Mouse (Mus musculus): ENCODE results near the gene Acvrl1. TPM values are rescaled to one million over a fixed set of nuclear protein-coding genes. Genes with fewer than 3 reads are reported as not detected.
"Not testable (repeated sequence)": the region's sequence is repeated elsewhere in the genome, so short reads cannot be mapped to it uniquely, and the experiment has no call there.

The Acvrl1 gene
- polyA plus RNA-seq, 1 experiment from 2014 or later, result 4.1 TPM

DNA sequence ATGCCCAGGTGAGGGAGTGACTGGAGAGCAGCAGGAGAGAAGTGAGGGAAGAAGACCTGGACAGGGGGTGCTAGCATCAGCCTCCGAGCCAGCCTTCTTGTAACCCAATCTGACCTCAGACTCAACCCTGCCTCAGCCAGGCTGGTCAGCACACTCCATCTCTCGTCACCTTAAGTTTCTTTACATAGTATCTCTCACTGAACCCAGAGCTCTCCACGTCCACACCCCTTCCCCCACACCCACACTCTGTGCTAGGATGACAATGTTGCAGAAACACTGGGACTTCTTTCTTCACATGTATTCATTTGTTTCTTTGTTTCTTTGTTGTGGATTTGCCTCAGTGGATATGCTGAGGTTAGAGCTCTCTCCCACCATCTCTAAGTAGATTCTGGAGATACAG lies 27.3 kb upstream of the Acvrl1 start:
- H3K27me3 ChIP-seq (replicated peaks; ENCODE audit: control insufficient read depth, insufficient read depth, low read length), result no peaks in the 10 kb centered on the region; the same call in 1 of the 2 replicates
- H3K4me3 ChIP-seq (ENCODE audit: low read depth, low read length), result no peak overlapping the region
- H3K9me3 ChIP-seq (replicated peaks; ENCODE audit: control insufficient read depth, low read length), result no peaks in the 10 kb centered on the region
- H3K4me2 ChIP-seq (ENCODE audit: low read length), result no peak overlapping the region
- H3K9ac ChIP-seq (ENCODE audit: low read length), result no peak overlapping the region
- WGBS, result 78% methylated on average over 3 of the region's 3 CpGs
- H3K4me1 ChIP-seq (ENCODE audit: control insufficient read depth, insufficient read depth, low read length), result peaks cover 8% of the 10 kb centered on the region; the same call in 1 of the 2 replicates
- no peak overlapping the region for H3K27ac ChIP-seq (ENCODE audit: low read depth, low read length)
- ATAC-seq (no peak), DNase-seq (ENCODE audit: low spot score) (no peak)
- no peaks in the 10 kb centered on the region for H3K36me3 ChIP-seq (ENCODE audit: control insufficient read depth, insufficient read depth, low read length)

DNA sequence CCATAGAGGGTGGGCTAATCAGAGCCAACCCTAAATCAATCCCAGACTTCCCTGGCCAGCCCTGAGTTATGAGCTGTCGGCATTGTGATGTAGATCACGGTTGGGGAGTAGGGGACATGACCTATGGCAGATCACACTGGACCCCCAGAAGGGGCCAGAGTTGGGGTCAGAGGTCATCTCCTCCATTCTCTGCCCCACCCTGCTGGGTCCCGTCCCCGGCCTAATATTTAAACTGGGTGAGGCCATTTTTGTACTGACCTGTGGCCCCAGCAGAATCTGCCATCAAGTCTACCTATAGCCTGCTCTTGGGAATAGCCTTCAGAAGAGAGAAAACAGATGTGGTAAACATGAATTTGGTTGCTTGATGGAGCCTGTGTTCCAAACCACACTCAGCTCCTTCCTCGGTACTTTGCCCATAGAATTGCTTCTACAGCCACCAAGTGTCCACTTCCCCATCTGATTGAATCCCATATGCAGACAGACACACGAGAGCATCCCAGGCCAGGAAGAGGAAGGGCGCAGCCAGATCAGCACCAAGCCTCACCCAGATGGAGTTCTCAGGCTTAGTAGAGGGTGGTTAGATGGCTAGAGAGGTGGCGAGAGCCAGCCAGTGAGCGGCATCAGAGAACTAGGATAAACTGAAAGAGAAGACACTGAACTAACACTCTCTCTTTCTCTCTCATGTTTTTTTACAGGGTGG lies 24.6 kb upstream of the Acvrl1 start:
- H3K27ac ChIP-seq (ENCODE audit: low read depth, low read length), result no peak overlapping the region
- H3K27me3 ChIP-seq (replicated peaks; ENCODE audit: control insufficient read depth, insufficient read depth, low read length), result no peaks in the 10 kb centered on the region
- H3K9me3 ChIP-seq (replicated peaks; ENCODE audit: control insufficient read depth, low read length), result no peaks in the 10 kb centered on the region
- no peak overlapping the region for H3K4me3 ChIP-seq (ENCODE audit: low read depth, low read length)
- no peaks in the 10 kb centered on the region for H3K4me1 ChIP-seq (ENCODE audit: control insufficient read depth, insufficient read depth, low read length)
- H3K9ac ChIP-seq (ENCODE audit: low read length), result no peak overlapping the region
- ATAC-seq (no peak), DNase-seq (ENCODE audit: low spot score) (no peak)
- H3K4me2 ChIP-seq (ENCODE audit: low read length), result no peak overlapping the region
- H3K36me3 ChIP-seq (ENCODE audit: control insufficient read depth, insufficient read depth, low read length), result no peaks in the 10 kb centered on the region
- WGBS, result 88% methylated on average over 9 of the region's 9 CpGs

DNA sequence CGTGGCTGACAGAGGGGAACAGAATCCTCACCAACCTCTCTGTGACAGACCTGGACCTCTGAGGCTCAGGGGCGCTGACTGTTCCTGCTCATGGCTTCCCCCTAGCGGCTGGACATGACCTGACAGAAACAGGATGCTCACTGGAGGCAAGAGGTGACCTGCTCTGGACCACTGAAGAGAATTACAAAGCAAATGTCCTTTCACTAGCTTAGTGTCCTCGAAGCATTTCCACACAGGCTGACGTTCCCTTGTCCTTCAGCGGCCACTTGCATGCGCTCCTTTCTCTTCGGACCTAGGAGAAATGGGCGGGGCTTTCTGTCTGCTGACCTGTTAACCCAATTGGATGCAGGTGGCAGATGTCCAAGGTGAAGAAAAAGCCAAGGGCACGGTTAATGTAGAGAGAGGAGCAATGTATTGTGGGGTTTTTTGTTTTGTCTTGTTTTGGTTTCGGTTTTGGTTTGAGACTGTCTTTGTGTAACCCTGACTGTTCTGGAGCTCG lies 22.8 kb upstream of the Acvrl1 start:
- Histone ChIP-seq H3K36me3 (ENCODE audit: control insufficient read depth, insufficient read depth, low read length) (no peaks in the 10 kb centered on the region), H3K27me3 (replicated peaks; ENCODE audit: control insufficient read depth, insufficient read depth, low read length) (no peaks in the 10 kb centered on the region), H3K9me3 (replicated peaks; ENCODE audit: control insufficient read depth, low read length) (no peaks in the 10 kb centered on the region), H3K9ac (ENCODE audit: low read length) (no peak overlapping the region), H3K27ac (ENCODE audit: low read depth, low read length) (no peak overlapping the region), H3K4me2 (ENCODE audit: low read length) (no peak overlapping the region), H3K4me3 (ENCODE audit: low read depth, low read length) (no peak overlapping the region), H3K4me1 (ENCODE audit: control insufficient read depth, insufficient read depth, low read length) (no peaks in the 10 kb centered on the region)
- 21% methylated on average over 12 of the region's 12 CpGs for WGBS
- DNase-seq (ENCODE audit: low spot score) (peak; percentile 66), ATAC-seq (peak; percentile 66)

DNA sequence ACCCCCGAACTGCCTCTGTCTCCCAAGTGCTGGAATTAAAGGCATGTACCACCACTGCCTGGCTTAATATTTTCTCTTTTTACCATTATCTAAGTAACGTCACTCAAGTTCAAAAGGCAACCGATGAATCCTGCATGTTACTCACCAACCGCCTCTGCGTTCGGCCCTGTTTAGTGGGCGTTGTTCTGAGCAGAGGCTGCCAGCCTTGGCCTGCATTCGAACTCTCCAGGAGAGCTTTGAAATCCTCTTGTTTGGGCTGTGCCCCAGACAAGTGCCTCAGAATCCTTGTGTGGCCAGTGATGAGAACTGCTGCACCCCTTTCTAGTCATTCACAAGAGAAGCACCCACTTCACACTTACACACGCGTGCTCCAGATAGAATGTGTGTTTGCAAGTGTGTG lies 22.3 kb upstream of the Acvrl1 start:
- no peaks in the 10 kb centered on the region for H3K27me3 ChIP-seq (replicated peaks; ENCODE audit: control insufficient read depth, insufficient read depth, low read length)
- 84% methylated on average over 10 of the region's 10 CpGs for WGBS
- DNase-seq (ENCODE audit: low spot score) (no peak), ATAC-seq (no peak)
- no peaks in the 10 kb centered on the region for H3K4me1 ChIP-seq (ENCODE audit: control insufficient read depth, insufficient read depth, low read length)
- H3K4me3 ChIP-seq (ENCODE audit: low read depth, low read length), result no peak overlapping the region
- H3K9ac ChIP-seq (ENCODE audit: low read length), result no peak overlapping the region
- H3K27ac ChIP-seq (ENCODE audit: low read depth, low read length), result no peak overlapping the region
- H3K9me3 ChIP-seq (replicated peaks; ENCODE audit: control insufficient read depth, low read length), result no peaks in the 10 kb centered on the region
- H3K4me2 ChIP-seq (ENCODE audit: low read length), result no peak overlapping the region
- H3K36me3 ChIP-seq (ENCODE audit: control insufficient read depth, insufficient read depth, low read length), result no peaks in the 10 kb centered on the region

DNA sequence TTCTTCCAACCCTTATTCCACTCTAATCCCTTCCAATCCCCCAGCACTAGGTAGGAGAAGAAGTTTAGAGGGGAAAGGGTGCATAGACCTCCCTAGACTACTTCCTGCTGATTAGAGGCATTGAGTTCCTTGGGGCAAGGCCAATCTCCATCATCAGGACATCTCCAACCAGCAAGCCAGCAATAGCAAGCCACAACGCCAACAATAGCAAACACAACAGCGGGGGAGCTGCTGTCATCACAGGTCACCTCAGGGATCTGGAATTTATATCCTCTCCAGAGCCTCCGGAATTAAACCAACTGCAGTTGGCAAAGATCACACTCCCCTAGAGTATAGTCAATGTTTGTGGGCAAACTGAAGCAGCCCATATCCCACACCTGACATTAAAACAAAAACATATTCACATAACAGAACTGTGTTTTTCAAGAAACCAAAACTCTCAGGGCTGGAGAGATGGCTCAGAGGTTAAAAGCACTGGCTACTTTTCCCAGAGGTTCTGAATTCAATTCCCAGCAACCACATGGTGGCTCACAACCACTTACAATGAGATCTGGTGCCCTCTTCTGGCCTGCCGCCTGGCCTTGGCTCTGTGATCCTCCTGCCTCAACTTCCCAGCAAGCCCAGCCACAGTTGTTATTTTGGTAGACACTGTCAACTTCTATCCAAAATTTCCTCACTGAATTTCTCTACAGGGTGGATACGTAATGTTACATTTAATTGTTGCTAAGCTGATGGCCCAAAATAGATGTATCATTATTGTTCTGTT lies 20.2 kb upstream of the Acvrl1 start:
- H3K27me3 ChIP-seq (replicated peaks; ENCODE audit: control insufficient read depth, insufficient read depth, low read length), result no peaks in the 10 kb centered on the region
- H3K36me3 ChIP-seq (ENCODE audit: control insufficient read depth, insufficient read depth, low read length), result no peaks in the 10 kb centered on the region
- H3K9ac ChIP-seq (ENCODE audit: low read length), result no peak overlapping the region
- no peak overlapping the region for H3K4me3 ChIP-seq (ENCODE audit: low read depth, low read length)
- no peaks in the 10 kb centered on the region for H3K4me1 ChIP-seq (ENCODE audit: control insufficient read depth, insufficient read depth, low read length)
- H3K27ac ChIP-seq (ENCODE audit: low read depth, low read length), result no peak overlapping the region
- H3K4me2 ChIP-seq (ENCODE audit: low read length), result no peak overlapping the region
- DNase-seq (ENCODE audit: low spot score) (no peak), ATAC-seq (no peak)
- 86% methylated on average over 5 of the region's 5 CpGs for WGBS
- no peaks in the 10 kb centered on the region for H3K9me3 ChIP-seq (replicated peaks; ENCODE audit: control insufficient read depth, low read length)

DNA sequence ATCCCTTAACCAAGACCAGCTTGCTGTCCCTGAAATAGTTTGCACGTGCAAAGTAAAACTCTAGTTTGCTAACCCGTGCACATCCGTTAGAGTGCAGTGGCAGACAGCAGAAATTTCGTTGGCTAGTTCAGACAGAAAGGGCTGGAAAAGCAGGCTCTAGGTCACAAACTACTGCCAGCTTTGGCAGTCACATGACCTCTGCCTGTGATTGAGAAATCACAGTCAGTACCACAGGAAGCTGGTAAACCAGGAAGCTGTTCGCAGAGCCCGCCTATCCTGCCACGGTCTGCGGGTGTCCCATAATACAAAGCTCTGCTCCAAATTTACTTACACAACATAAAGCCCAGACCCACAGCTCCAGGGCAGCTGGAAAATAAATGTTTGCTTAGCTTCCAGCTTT lies 15.1 kb upstream of the Acvrl1 start:
- Histone ChIP-seq H3K27ac (ENCODE audit: low read depth, low read length) (no peak overlapping the region), H3K36me3 (ENCODE audit: control insufficient read depth, insufficient read depth, low read length) (no peaks in the 10 kb centered on the region), H3K4me1 (ENCODE audit: control insufficient read depth, insufficient read depth, low read length) (no peaks in the 10 kb centered on the region), H3K4me2 (ENCODE audit: low read length) (no peak overlapping the region), H3K27me3 (replicated peaks; ENCODE audit: control insufficient read depth, insufficient read depth, low read length) (no peaks in the 10 kb centered on the region), H3K4me3 (ENCODE audit: low read depth, low read length) (no peak overlapping the region), H3K9me3 (replicated peaks; ENCODE audit: control insufficient read depth, low read length) (no peaks in the 10 kb centered on the region), H3K9ac (ENCODE audit: low read length) (no peak overlapping the region)
- no peak for DNase-seq (ENCODE audit: low spot score)
- 79% methylated on average over 8 of the region's 8 CpGs for WGBS
- ATAC-seq, result no peak

DNA sequence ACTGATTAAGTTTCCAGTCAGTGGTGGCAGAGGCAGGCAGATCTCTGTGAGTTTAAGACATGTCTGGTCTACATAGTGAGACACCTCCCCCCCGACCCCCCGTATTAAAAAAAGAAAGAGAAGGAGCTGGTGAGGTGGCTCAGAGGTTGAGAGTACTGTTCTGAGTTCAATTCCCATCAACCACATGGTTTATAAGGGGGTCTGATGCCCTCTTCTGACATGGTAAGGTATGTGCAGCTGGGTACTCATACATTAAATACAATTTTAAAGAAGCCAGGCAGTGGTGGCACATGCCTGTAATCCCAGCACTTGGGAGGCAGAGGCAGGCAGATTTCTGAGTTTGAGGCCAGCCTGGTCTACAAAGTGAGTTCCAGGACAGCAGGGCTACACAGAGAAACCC lies 14.5 kb upstream of the Acvrl1 start:
- not testable (repeated sequence) for H3K27me3 ChIP-seq (replicated peaks; ENCODE audit: control insufficient read depth, insufficient read depth, low read length); H3K9me3 ChIP-seq (replicated peaks; ENCODE audit: control insufficient read depth, low read length); ATAC-seq; H3K27ac ChIP-seq (ENCODE audit: low read depth, low read length); H3K4me1 ChIP-seq (ENCODE audit: control insufficient read depth, insufficient read depth, low read length); H3K36me3 ChIP-seq (ENCODE audit: control insufficient read depth, insufficient read depth, low read length); H3K9ac ChIP-seq (ENCODE audit: low read length); H3K4me2 ChIP-seq (ENCODE audit: low read length); H3K4me3 ChIP-seq (ENCODE audit: low read depth, low read length); DNase-seq (ENCODE audit: low spot score)
- 77% methylated on average over 2 of the region's 2 CpGs for WGBS

DNA sequence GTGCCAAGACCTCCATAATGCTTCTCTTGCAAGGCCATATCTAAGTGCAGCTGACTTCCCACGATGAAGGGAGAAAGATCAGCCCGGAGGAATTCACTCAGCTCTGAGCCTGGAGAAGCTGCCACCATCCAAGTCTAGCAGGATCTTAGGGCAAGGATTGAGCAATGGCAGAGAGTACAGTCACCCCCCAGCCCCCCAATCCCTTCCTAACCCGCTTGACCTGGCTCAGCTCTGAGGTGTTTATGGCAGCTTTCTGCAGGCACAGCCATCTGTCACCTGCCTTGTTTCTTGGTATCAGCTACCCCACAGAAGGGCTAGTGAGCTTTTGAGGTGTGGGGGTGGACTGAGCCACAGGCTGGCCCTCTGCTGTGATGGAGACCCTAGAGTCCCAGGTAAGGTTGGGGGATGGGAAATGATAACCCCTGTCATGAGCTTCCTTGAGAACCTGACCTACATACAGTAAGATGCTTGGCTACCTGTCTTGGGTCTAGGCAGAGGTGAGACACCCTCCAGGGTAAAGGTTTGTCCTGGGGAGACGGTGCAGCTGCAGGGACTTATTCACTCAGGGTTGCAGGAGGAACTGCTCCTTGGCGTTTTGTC lies 12.7 kb upstream of the Acvrl1 start, which contains the start of gene Ankrd33:
Ankrd33 (plus strand) TSS at position 245 of the 600 bp plus-strand sequence.
- ATAC-seq (no peak), DNase-seq (ENCODE audit: low spot score) (no peak)
- 81% methylated on average over 5 of the region's 5 CpGs for WGBS
- Histone ChIP-seq H3K27me3 (replicated peaks; ENCODE audit: control insufficient read depth, insufficient read depth, low read length) (no peaks in the 10 kb centered on the region), H3K9me3 (replicated peaks; ENCODE audit: control insufficient read depth, low read length) (no peaks in the 10 kb centered on the region), H3K4me3 (ENCODE audit: low read depth, low read length) (no peak within 1 kb of the TSS), H3K4me2 (ENCODE audit: low read length) (no peak within 1 kb of the TSS), H3K9ac (ENCODE audit: low read length) (no peak within 1 kb of the TSS), H3K36me3 (ENCODE audit: control insufficient read depth, insufficient read depth, low read length) (no peaks in the 10 kb centered on the region), H3K4me1 (ENCODE audit: control insufficient read depth, insufficient read depth, low read length) (no peaks in the 10 kb centered on the region), H3K27ac (ENCODE audit: low read depth, low read length) (no peak within 1 kb of the TSS)

Data from forebrain, embryonic 14.5 days (tissue).